Mouse (Mus musculus) forebrain, postnatal 0 days (tissue): ENCODE data around the gene Tmem236. TPM values are rescaled to one million over a fixed set of nuclear protein-coding genes. Genes with fewer than 3 reads are reported as not detected.

Source experiments
- ATAC-seq: fragments of 200-750 bp; cut with Nextera tagmentation; 2 replicates; pipeline ENCODE4 v1.8.0; 2017; ENCODE audit warnings: mild to moderate bottlenecking, moderate library complexity
- DNase-seq: peaks from one replicate; pipeline ENCODE4 v3.0.0-alpha.2; 2015
- H3K27ac ChIP-seq: fragments of 300-500 bp; sonication (generic); 2 replicates; pipeline ENCODE4 v1.5.1; 2014; ENCODE audit warnings: low read depth, mild to moderate bottlenecking, antibody characterized with exemption, low read length, moderate library complexity, mixed read lengths
- H3K27me3 ChIP-seq: fragments of 300-500 bp; sonication (generic); 2 replicates; pipeline ENCODE4 v1.6.1; 2014; ENCODE audit warnings: mild to moderate bottlenecking, low read length, mixed read lengths; ENCODE audit not compliant: insufficient read depth
- H3K36me3 ChIP-seq: fragments of 300-500 bp; sonication (generic); 2 replicates; pipeline ENCODE4 v1.6.1; 2014; ENCODE audit warnings: mild to moderate bottlenecking, moderate library complexity; ENCODE audit not compliant: insufficient read depth
- H3K4me1 ChIP-seq: fragments of 300-500 bp; sonication (generic); 2 replicates; pipeline ENCODE4 v1.6.1; 2014; ENCODE audit warnings: antibody characterized with exemption; ENCODE audit not compliant: insufficient read depth
- H3K4me2 ChIP-seq: fragments of 300-500 bp; sonication (generic); 2 replicates; pipeline ENCODE4 v1.6.1; 2014; ENCODE audit warnings: low read depth, mild to moderate bottlenecking, moderate library complexity
- H3K4me3 ChIP-seq: fragments of 300-500 bp; sonication (generic); 2 replicates; pipeline ENCODE4 v1.5.1; 2014; ENCODE audit warnings: low read depth, low read length, mixed read lengths
- H3K9ac ChIP-seq: fragments of 300-500 bp; sonication (generic); 2 replicates; pipeline ENCODE4 v1.6.1; 2014; ENCODE audit warnings: mild to moderate bottlenecking
- H3K9me3 ChIP-seq: fragments of 300-500 bp; sonication (generic); 2 replicates; pipeline ENCODE4 v1.6.1; 2016; ENCODE audit warnings: low read length
- CTCF ChIP-seq: sonication (generic); IDR thresholded peaks from 2 replicates; pipeline ENCODE4 v1.5.1; 2016; ENCODE audit warnings: antibody characterized with exemption, control low read depth, low read depth
- WGBS: fragments of 180-500 bp; shearing (Covaris S2); extraction: QIAGEN DNeasy Blood & Tissue Kit; methylation state at CpG from one replicate; pipeline ENCODE4 v1.1.7; 2014; 5-methylcytosine and 5-hydroxymethylcytosine counted together
- polyA plus RNA-seq: library from polyadenylated mRNA; unstranded; fragments of >200 nt; fragmentation: Nextera tagmentation; extraction: Ambion mirVana; gene quantifications from 2 replicates; pipeline ENCODE4 v1.2.1, GENCODE M21; 2015
- total RNA-seq: library from RNA; depleted of rRNA; stranded (reverse); fragments of >200 nt; gene quantifications from 2 replicates; pipeline ENCODE4 v1.2.3, GENCODE M21; 2014

The Tmem236 gene
- total and polyA plus RNA-seq, 2 experiments from 2014 or later: 0.12 to 0.24 TPM

DNA sequence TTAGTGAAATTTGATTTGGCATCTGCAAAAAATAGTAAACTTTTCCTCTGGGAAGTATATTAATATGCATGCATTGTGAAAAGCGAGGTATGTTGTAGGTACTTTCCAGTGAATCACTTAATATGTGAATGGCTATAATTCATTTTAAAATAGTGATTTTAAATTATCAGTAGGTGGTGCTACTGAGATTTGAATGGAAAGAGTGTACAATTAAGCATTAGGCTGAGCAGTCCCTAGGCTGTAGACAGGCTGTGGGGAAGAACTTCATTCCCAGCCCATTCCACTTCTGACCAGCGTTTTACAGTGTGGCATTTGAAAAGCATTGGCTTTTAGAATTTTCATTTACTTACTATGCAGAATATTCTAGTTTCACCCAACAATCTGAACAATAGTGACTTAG lies 14.6 kb upstream of the Tmem236 start:
- H3K4me3 ChIP-seq: no peak overlapping the region
- TF ChIP-seq CTCF: peak; percentile 55
- no peaks in the 10 kb centered on the region for H3K27me3 ChIP-seq
- 76% methylated on average over 2 of the region's 2 CpGs for WGBS
- 0 out of 2 replicates have a peak, but pooled peaks cover 3% of the 10 kb centered on the region for H3K36me3 ChIP-seq
- peak; percentile 80 for ATAC-seq
- no peak overlapping the region for H3K4me2 ChIP-seq
- no peaks in the 10 kb centered on the region for H3K4me1 ChIP-seq
- H3K9me3 ChIP-seq: no peaks in the 10 kb centered on the region
- no peak overlapping the region for H3K27ac ChIP-seq
- peak; percentile 41 for DNase-seq
- H3K9ac ChIP-seq: no peak overlapping the region

DNA sequence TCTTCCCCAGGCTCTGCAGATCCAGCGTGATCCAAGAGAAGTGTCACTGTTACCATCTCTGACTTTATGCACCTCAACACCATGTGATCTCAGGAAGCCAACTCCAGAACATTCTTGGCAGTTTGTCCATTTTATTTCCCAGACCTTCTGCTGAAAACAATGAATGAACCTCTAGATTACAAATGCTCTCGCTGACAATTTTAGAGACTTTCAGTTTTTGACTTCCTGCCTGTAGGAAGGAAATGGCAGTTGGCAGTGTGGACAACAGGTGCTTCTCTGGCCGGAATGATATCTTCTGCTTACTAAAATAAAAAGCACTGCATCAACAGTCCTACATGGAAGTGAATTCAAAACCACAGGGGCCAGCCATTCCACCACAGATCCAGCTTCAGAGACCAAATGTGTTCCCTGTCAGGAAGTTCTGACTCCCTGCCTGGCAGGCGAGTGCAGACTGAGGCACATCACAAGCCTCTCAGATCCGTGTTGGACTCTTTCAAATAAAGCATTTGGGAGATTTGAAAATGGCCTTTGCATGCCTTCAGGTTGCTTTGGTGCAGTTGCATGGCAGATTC lies 9.8 kb upstream of the Tmem236 start:
- H3K4me3 ChIP-seq: no peak overlapping the region
- H3K27me3 ChIP-seq: no peaks in the 10 kb centered on the region
- H3K36me3 ChIP-seq: no peaks in the 10 kb centered on the region
- H3K27ac ChIP-seq: no peak overlapping the region
- H3K4me2 ChIP-seq: no peak overlapping the region
- no peaks in the 10 kb centered on the region for H3K9me3 ChIP-seq
- H3K9ac ChIP-seq: no peak overlapping the region
- 78% methylated on average over 5 of the region's 5 CpGs for WGBS
- ATAC-seq (no peak), DNase-seq (no peak)
- no peaks in the 10 kb centered on the region for H3K4me1 ChIP-seq
- no peak for TF ChIP-seq CTCF

DNA sequence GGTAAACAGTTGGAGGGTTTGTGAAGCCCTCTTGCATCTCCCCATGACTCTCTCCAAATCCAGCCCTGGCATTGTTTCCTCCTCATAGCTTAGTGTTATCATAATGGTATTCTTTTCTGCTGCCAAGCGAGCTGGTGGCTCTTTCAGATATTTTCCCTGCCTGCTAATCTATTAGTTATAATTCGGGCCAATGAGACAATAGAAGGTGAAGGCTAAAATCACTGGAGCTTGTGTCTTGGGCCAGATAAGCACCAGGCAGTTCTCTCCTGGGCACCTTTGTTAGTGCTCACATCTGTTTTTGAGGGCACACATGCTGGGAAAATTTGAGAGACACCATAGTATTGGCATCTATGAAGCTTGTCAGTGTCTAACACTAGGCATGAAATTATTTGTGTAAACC lies 9.3 kb upstream of the Tmem236 start:
- no peak for TF ChIP-seq CTCF
- ATAC-seq: no peak

DNA sequence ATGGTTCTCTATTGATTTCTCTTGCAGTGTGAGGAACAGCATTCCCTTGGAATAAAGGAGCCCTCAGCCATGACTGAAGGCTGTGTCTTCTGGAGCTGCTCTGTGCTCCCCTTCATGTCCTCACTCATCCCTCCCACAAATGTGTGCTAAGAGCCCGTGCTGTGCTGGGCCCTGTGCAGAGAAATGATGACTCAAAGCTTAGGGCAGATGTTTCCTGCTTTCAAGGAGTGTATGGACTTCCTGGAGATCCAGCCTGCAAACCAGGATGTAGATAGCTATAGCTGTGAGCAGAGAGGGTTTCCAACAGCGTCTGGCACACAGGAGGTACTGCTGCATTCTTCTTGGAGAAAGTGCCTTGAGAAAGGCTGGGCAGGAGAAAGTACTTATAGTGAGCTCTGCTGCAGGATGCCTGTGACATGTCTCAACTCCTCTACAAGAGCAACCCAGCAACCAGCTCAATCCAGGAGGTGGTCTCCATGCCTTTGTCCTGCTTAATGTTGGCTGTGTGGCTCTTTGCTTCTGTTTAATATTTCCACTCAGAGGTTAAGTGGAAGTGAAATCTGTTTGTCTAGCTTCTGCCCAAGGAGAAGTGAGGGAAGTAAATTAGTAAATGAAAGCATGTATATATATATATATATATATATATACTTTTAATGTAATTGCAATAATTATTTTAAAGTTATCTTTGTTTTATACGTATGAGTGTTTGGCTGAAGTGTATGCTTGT lies 8.5 kb upstream of the Tmem236 start:
- H3K9ac ChIP-seq: no peak overlapping the region
- H3K9me3 ChIP-seq: no peaks in the 10 kb centered on the region
- no peak overlapping the region for H3K27ac ChIP-seq
- 77% methylated on average over 3 of the region's 3 CpGs for WGBS
- no peak for DNase-seq
- ATAC-seq: 0 out of 2 replicates have a peak, but pooled peaks have one; percentile 23
- H3K27me3 ChIP-seq: no peaks in the 10 kb centered on the region
- no peak overlapping the region for H3K4me2 ChIP-seq
- no peak overlapping the region for H3K4me3 ChIP-seq
- no peak for TF ChIP-seq CTCF
- H3K4me1 ChIP-seq: no peaks in the 10 kb centered on the region
- H3K36me3 ChIP-seq: no peaks in the 10 kb centered on the region

More for the DNA sequence above, 9.3 kb upstream of the Tmem236 start:
- Histone ChIP-seq H3K9me3 (no peaks in the 10 kb centered on the region), H3K36me3 (no peaks in the 10 kb centered on the region), H3K27me3 (no peaks in the 10 kb centered on the region), H3K4me3 (no peak overlapping the region), H3K4me2 (no peak overlapping the region), H3K4me1 (no peaks in the 10 kb centered on the region), H3K27ac (no peak overlapping the region), H3K9ac (no peak overlapping the region)
- WGBS: 55% methylated on average over 2 of the region's 2 CpGs
- no peak for DNase-seq

DNA sequence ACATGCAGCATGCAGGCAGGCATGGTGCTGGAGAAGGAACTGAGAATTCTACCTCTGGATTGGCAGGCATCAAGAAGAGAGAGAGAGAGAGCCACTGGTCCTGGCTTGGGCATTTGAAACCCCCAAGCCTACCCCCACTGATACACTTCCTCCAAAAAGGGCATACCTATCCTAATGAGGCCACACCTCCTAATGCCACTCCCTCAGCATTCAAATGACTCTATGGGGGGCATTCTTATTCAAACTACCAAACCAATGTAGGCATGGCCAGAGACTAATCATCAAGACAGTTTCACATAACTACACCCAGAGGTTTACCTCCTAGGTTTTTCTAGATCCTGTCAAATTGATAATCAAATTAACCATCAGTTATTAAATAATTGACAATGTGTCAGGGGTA lies 6.6 kb upstream of the Tmem236 start:
- no peak overlapping the region for H3K4me2 ChIP-seq
- no peaks in the 10 kb centered on the region for H3K9me3 ChIP-seq
- ATAC-seq (no peak), DNase-seq (no peak)
- no peaks in the 10 kb centered on the region for H3K27me3 ChIP-seq
- H3K4me3 ChIP-seq: no peak overlapping the region
- H3K4me1 ChIP-seq: no peaks in the 10 kb centered on the region
- no peak overlapping the region for H3K9ac ChIP-seq
- no peak overlapping the region for H3K27ac ChIP-seq
- no peaks in the 10 kb centered on the region for H3K36me3 ChIP-seq
- TF ChIP-seq CTCF: no peak

DNA sequence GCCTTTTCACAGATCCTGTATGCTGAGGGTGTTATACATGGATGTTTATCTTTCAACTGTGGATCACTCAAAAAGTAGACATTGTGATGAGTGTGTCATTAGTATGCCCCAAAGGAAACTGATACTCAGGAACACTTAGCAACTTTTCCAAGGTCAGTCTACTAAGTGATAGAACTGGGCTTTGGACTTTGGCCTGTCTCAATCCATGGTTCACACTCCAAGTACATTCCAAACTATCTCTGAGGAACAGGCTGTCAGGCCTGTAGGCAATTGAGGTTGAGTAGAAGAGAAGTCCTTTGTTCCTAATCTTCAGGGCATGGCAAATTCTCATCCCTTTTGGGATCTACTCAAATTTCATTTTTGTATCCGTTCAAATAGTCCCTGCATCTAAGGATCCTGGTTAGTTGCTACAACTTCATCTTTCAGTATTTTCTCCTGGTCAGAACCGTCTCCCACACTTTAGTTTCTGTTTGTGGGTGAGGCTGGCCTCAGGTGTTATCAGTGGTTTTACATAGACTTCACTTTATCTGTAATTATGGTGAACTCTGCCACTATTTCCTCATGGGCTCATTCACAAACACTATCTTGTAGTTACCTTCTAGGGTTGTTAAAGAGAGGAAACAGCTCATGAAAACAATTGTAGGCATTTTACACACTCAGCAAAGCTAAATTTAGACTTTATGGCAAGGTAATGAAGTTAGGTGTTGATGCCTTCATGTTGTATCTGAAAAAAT lies 2.3 kb downstream of the Tmem236 start:
- H3K36me3 ChIP-seq: no peaks in the 10 kb centered on the region
- H3K27me3 ChIP-seq: no peaks in the 10 kb centered on the region
- DNase-seq: no peak
- no peak overlapping the region for H3K9ac ChIP-seq
- TF ChIP-seq CTCF: no peak
- no peak overlapping the region for H3K4me2 ChIP-seq
- no peak overlapping the region for H3K4me3 ChIP-seq
- no peak for ATAC-seq
- 81% methylated on average over 2 of the region's 2 CpGs for WGBS
- no peaks in the 10 kb centered on the region for H3K9me3 ChIP-seq
- no peak overlapping the region for H3K27ac ChIP-seq
- H3K4me1 ChIP-seq: no peaks in the 10 kb centered on the region

DNA sequence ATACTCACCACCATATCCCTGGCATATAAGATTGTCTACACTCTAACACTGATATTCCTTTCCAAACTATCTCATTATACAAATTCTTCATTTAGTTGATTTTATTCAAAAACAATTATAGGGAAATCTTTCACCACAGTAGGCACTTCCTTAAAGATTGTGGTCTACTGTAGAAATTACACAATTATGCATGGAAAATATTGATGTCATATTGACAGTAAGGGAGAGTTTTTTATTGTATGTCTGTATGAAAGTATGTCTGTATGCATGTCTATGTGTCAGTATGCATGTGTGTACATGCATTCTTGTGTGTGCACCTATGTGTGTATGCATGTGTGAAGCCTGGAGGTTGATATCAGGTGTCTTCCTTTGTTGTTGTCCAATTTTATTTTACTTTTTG lies 10.1 kb downstream of the Tmem236 start:
- ATAC-seq: no peak
- no peaks in the 10 kb centered on the region for H3K4me1 ChIP-seq
- H3K4me3 ChIP-seq: no peak overlapping the region
- no peak overlapping the region for H3K27ac ChIP-seq
- H3K4me2 ChIP-seq: no peak overlapping the region
- no peak for TF ChIP-seq CTCF
- DNase-seq: no peak
- H3K27me3 ChIP-seq: no peaks in the 10 kb centered on the region
- H3K9ac ChIP-seq: no peak overlapping the region
- no peaks in the 10 kb centered on the region for H3K36me3 ChIP-seq
- H3K9me3 ChIP-seq: no peaks in the 10 kb centered on the region
